Mouse (Mus musculus): ENCODE measurements around the gene Gm973.

DNA sequence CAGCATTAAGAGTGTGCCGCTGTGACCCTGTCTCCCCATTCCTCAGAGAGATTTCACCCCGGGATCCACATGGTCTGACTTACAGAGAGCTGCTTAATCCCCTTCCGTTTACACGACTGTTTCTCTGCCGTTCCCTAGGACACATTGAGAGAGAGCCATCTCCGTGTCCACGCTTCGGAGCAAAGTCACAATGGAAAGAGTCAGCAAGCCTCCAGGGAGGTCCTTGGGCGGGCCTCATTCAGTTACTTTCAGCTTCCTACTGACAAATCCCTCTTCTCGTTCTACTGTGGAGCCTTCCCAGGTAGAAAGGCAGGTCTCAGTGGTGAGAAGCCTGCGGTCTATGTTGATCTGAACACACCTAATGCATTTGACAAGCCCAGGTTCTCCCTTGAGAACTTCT is 34.9 kb downstream of the Gm973 start:
- no peak for TF ChIP-seq POLR2A (IDR thresholded peaks at IDR 0.05; ENCODE audit: extremely low read depth, insufficient read depth, low read length)
- no peak for TF ChIP-seq CTCF (IDR thresholded peaks at IDR 0.05; ENCODE audit: extremely low read depth, insufficient read depth, low read length)
